Mouse (Mus musculus) activated CD4-positive, CD25-positive, alpha-beta regulatory T cell (primary cell): Measurements from ENCODE around the gene Gm19410. TPM values are rescaled to one million over a fixed set of nuclear protein-coding genes. Genes with fewer than 3 reads are reported as not detected.

ENCODE experiments used
- polyA plus RNA-seq, 2 experiments: library from polyadenylated mRNA; unstranded; fragments of 100-300 nt; shearing (Covaris generic); gene quantifications; one replicate each; pipeline ENCODE4 v1.2.1; 2017

The Gm19410 gene
- polyA plus RNA-seq: under 1 TPM in 1 of 2 experiments, not detected in 1; 0.10 TPM

DNA sequence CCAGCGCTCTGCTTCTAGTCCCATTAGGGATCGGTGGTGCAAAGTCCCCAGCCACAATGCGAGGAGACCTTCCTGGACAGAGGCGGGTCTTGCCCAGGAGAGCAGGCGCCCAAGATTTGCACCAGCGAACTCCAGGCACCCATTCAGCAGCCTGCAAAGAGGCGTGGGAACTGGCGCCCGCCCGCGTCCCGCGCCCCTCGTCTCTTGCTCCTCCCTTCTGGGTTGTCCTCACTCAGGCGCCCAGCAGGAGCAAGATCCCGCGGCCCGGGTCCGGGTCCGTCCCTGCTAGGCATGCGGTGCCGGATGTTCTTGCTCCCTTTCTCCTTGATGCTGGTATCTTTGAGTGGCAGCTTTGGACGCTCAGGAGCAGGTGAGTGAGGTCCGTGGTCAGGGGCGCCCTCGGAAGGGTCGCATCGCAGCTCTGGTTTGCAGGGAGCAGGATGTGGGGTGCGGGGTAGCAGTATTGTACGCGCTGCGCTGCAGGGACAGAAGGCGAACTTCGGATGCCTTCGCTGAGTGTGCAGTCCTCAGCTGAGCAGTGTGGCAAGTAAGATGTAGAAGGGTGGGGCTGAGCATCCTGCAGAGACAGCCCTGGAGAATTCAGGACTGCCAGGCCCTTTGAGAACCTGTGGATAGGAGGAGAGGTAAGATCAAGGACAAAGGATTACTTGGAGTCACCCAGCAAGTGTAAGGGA lies at the start of gene Gm19410:
Gene Gm19410, plus strand, starts transcription at position 292 of the 695 bp plus-strand sequence.

